Mouse (Mus musculus) thymus, adult 2 months (tissue): Measurements from ENCODE around the gene Fcgbp. TPM values are rescaled to one million over a fixed set of nuclear protein-coding genes. Genes with fewer than 3 reads are reported as not detected.
A peak's percentile ranks its signal among the peaks of the same experiment; 100 is the strongest.
"Not testable (repeated sequence)": the region's sequence is repeated elsewhere in the genome, so short reads cannot be mapped to it uniquely, and the experiment has no call there.

Experiments used
- DNase-seq: peaks from one replicate; pipeline ENCODE4 v3.0.0; 2021
- H3K27ac ChIP-seq: fragments of 200-500 bp; 2 replicates; pipeline ENCODE4 v1.5.1; 2012; ENCODE audit warnings: low read length, control low read depth; ENCODE audit not compliant: control insufficient read depth, insufficient read depth
- H3K27me3 ChIP-seq: fragments of 200-500 bp; 2 replicates; pipeline ENCODE4 v1.6.1; 2012; ENCODE audit warnings: mild to moderate bottlenecking, low read length, moderate library complexity, mixed read lengths; ENCODE audit not compliant: control insufficient read depth, insufficient read depth
- H3K36me3 ChIP-seq: fragments of 200-500 bp; 2 replicates; pipeline ENCODE4 v1.6.1; 2012; ENCODE audit warnings: mild to moderate bottlenecking, low read length, moderate library complexity; ENCODE audit not compliant: control insufficient read depth, insufficient read depth
- H3K4me1 ChIP-seq: fragments of 200-500 bp; replicated peaks from 2 replicates; pipeline ENCODE4 v1.6.1; 2012; ENCODE audit warnings: low read length; ENCODE audit not compliant: control insufficient read depth, insufficient read depth
- H3K4me3 ChIP-seq: fragments of 200-500 bp; 2 replicates; pipeline ENCODE4 v1.5.1; 2012; ENCODE audit warnings: mild to moderate bottlenecking, low read length, control low read depth, moderate library complexity; ENCODE audit not compliant: control insufficient read depth, insufficient read depth
- CTCF ChIP-seq: fragments of 200-500 bp; IDR thresholded peaks from 2 replicates; pipeline ENCODE4 v1.5.1; 2012; ENCODE audit warnings: mild to moderate bottlenecking, control low read depth, low read length, moderate library complexity, borderline replicate concordance; ENCODE audit not compliant: control insufficient read depth, poor library complexity, insufficient read depth; ENCODE audit errors: extremely low read depth
- POLR2A ChIP-seq: fragments of 200-500 bp; IDR thresholded peaks from 2 replicates; pipeline ENCODE4 v1.6.1; 2012; ENCODE audit warnings: mild to moderate bottlenecking, low read length, control low read depth, moderate library complexity; ENCODE audit not compliant: control insufficient read depth, poor library complexity, insufficient read depth; ENCODE audit errors: extremely low read depth
- WGBS: fragments of 180-500 bp; shearing (Covaris S2); methylation state at CpG from one replicate; pipeline ENCODE4 v1.1.7; 2018; 5-methylcytosine and 5-hydroxymethylcytosine counted together
- polyA plus RNA-seq: library from polyadenylated mRNA; depleted of rRNA; stranded (reverse); fragments of >200 nt; gene quantifications from 2 replicates; pipeline ENCODE4 v1.2.3, GENCODE M21; 2012

Fcgbp gene
- polyA plus RNA-seq, 1 experiment: 296 TPM

DNA sequence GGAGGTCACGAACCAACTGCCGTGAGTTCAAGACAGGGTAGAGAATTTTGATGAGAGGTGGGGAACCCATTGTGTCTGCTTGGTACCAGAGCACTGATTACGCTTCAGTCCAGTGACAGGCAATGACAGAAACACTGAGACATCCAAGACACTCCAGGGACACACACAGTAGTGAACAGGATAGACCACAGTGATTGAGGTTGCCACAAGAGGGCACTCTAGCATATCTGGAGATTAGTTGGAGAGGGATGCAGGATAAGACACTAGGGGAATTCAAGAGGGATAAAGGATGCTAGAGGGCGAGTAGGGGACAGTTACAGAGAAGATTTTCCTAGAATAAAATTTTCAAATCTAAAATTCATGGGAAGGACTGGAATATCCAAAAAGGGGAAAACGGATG, 66.6 kb downstream of the Fcgbp start:
- Histone ChIP-seq H3K27ac (no peak overlapping the region), H3K4me1 (no peaks in the 10 kb centered on the region), H3K27me3 (no peaks in the 10 kb centered on the region), H3K4me3 (no peak overlapping the region), H3K36me3 (no peaks in the 10 kb centered on the region)
- peak; percentile 19 for DNase-seq
- TF ChIP-seq CTCF: no peak
- no peak for TF ChIP-seq POLR2A
- 59% methylated on average over 5 of the region's 5 CpGs for WGBS

DNA sequence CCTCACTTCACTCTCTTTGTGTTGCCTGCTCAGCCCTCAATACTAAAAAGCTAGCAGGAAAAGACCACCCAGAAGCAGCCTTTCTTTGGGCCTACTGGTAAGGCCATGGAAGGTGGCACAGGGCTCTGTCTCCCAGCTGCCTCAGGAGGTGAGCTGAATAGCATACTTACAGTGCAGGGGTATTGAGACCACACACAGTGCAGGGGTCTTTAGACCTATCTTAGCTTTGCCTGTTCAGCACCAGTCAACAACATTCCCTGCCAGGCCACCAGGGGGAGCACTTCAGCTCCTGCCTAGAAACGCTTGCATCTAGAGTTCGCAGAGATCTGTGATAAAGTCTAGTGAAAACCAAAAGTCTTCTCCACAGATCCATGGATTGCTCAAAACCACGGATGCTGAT, 77.2 kb downstream of the Fcgbp start:
- WGBS: 10% methylated on average over 3 of the region's 3 CpGs
- TF ChIP-seq CTCF (peak; percentile 69; the same call in 1 of the 2 replicates), POLR2A (no peak)
- Histone ChIP-seq H3K27ac (no peak overlapping the region), H3K27me3 (no peaks in the 10 kb centered on the region), H3K4me3 (no peak overlapping the region), H3K36me3 (no peaks in the 10 kb centered on the region), H3K4me1 (no peaks in the 10 kb centered on the region)
- peak; percentile 73 for DNase-seq

DNA sequence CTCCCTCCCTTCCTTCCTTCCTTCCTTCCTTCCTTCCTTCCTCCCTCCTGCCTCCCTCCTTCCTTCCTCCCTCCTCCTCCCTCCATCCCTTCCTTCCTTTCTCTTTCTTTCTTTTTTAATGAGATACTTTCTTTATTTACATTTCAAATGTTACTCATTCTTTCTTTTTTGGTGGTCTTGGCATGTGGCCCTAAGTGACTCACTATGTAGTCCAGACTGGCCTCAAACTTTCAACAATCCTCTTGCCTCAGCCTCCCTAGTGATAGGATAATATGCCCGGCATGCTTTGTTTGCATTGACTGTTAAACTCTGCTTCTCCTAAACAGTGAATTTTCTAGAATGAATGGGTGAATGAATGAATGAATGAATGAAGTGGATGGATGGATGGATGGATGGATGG, 78.8 kb downstream of the Fcgbp start:
- TF ChIP-seq CTCF (no peak), POLR2A (no peak)
- no peak overlapping the region for H3K27ac ChIP-seq
- no peak overlapping the region for H3K4me3 ChIP-seq
- H3K4me1 ChIP-seq: no peaks in the 10 kb centered on the region
- H3K36me3 ChIP-seq: no peaks in the 10 kb centered on the region
- 98% methylated on average over 1 of the region's 1 CpGs for WGBS
- DNase-seq: no peak
- H3K27me3 ChIP-seq: no peaks in the 10 kb centered on the region

DNA sequence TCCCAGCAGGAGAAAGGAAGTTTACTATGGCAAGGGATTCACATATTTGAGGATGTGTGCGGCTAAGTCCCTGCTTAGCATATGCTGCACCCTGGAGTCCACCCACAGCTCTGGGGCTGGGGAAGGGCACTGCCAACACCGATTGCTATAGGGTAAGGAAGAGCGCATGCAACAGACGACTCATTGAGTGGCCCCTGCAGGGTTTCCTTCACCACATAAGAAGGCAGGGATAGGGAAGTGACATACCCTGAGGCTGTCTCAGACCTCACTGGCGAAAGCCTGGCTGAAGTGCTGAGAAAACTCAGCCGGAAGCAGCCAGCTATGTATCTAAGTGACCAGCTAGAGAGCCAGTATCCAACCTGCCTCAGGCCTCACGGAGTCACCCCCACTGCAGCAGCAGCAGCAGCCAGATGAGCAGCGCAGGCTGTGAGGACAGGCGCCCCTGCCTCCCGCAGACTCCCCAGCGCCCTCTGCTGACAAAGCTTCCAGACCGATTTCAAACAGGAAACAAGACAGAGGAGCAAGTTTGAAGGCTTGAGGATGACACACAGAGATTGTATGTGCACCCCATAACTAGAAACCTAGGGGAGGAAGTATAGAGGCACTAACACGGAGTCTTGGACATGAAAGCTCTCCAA, 80.7 kb downstream of the Fcgbp start:
- Histone ChIP-seq H3K4me3 (no peak overlapping the region), H3K4me1 (no peaks in the 10 kb centered on the region), H3K27me3 (no peaks in the 10 kb centered on the region), H3K27ac (no peak overlapping the region), H3K36me3 (no peaks in the 10 kb centered on the region)
- DNase-seq: peak; percentile 74
- TF ChIP-seq CTCF (0 out of 2 replicates have a peak, but pooled peaks have one; percentile 58), POLR2A (no peak)
- WGBS: 8% methylated on average over 13 of the region's 13 CpGs

DNA sequence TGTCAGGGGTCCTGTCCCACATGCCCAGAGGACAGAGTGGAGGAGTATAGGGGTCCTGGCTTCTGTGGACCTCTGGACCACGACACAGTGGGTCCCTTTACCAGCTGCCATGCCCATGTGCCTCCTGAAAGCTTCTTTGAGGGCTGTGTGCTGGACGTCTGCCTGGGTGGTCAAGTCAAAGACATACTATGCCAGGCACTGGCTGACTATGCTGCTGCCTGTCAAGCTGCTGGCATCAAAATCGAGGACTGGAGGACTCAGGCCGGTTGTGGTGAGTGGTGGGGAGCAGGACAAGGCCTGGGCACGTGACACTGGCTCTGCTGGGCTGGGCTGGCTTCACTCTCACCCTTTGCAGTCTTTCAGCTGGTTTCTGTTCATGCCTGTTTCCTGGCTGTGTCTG, 82.6 kb downstream of the Fcgbp start:
- 41% methylated on average over 5 of the region's 5 CpGs for WGBS
- not testable (repeated sequence) for H3K27ac ChIP-seq, H3K27me3 ChIP-seq, H3K4me3 ChIP-seq, H3K36me3 ChIP-seq, DNase-seq, H3K4me1 ChIP-seq

DNA sequence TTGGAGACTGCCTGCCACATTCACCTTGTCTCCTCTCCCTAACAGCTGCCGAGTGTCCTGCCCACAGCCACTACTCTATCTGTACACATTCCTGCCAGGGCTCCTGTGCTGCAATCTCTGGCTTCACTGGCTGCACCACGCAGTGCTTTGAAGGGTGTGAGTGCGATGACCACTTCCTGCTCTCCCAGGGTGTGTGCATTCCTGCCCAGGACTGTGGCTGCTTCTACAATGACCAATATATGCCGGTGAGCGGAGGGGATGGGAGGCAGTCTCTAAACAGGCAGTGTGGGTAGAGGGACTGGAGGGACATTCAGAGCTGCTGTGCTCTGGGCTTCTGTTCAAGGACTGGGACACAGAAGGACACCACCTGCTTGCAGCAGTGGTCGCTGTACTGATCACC, 88.3 kb downstream of the Fcgbp start:
- no peaks in the 10 kb centered on the region for H3K36me3 ChIP-seq
- no peak overlapping the region for H3K27ac ChIP-seq
- H3K4me1 ChIP-seq: no peaks in the 10 kb centered on the region
- no peak overlapping the region for H3K4me3 ChIP-seq
- DNase-seq: no peak
- no peaks in the 10 kb centered on the region for H3K27me3 ChIP-seq
- 38% methylated on average over 6 of the region's 6 CpGs for WGBS
- TF ChIP-seq POLR2A: no peak
- TF ChIP-seq CTCF: no peak

DNA sequence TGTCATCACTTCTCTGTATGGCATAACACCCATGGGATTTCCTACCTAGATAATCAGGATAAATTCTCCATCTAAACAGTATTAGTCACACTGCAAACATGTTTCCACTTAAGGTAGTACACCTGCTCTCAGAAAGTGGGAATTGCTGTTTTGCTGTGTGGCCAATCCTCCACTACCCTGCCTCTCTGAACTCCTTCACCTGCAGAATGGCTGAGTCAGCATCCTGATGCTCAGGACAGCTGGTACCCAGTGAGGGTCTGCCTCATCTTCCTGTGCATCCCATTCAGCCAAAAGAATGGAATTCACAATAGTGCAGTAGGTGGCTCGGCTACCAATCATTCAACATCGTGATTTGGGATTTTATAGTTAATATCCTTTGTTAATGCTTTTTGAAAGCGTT, 88.9 kb downstream of the Fcgbp start:
- Histone ChIP-seq H3K27ac (no peak overlapping the region), H3K36me3 (no peaks in the 10 kb centered on the region), H3K4me3 (no peak overlapping the region), H3K4me1 (no peaks in the 10 kb centered on the region), H3K27me3 (no peaks in the 10 kb centered on the region)
- WGBS: 88% methylated on average over 3 of the region's 3 CpGs
- no peak for DNase-seq
- TF ChIP-seq CTCF: no peak
- no peak for TF ChIP-seq POLR2A
